Mouse (Mus musculus) erythroblast, embryonic 14.5 days (primary cell): ENCODE results near the gene Pkd1l3. TPM values are rescaled to one million over a fixed set of nuclear protein-coding genes. Genes with fewer than 3 reads are reported as not detected.

Source experiments
- H3K27me3 ChIP-seq: 2 replicates; pipeline ENCODE4 v1.6.1; 2012; ENCODE audit warnings: inconsistent platforms; ENCODE audit not compliant: control insufficient read depth
- H3K36me3 ChIP-seq: 2 replicates; pipeline ENCODE4 v1.6.1; 2012; ENCODE audit warnings: mild to moderate bottlenecking, inconsistent platforms; ENCODE audit not compliant: control insufficient read depth
- H3K4me1 ChIP-seq: 2 replicates; pipeline ENCODE4 v1.6.1; 2012; ENCODE audit warnings: inconsistent platforms; ENCODE audit not compliant: control insufficient read depth
- H3K4me3 ChIP-seq: replicated peaks from 2 replicates; pipeline ENCODE3; 2012; ENCODE audit warnings: moderate library complexity, mild to moderate bottlenecking, inconsistent platforms
- H3K9me3 ChIP-seq: 2 replicates; pipeline ENCODE4 v1.6.1; 2012; ENCODE audit warnings: low read length, inconsistent platforms, mixed read lengths; ENCODE audit not compliant: control insufficient read depth
- GATA1 ChIP-seq: IDR thresholded peaks from 2 replicates; pipeline ENCODE4 v1.6.1; 2012; ENCODE audit warnings: low read length, inconsistent platforms, mixed read lengths
- TAL1 ChIP-seq: IDR thresholded peaks from 3 replicates; pipeline ENCODE4 v1.6.1; 2012; ENCODE audit warnings: low read length, inconsistent platforms, mixed read lengths
- polyA plus RNA-seq: library from polyadenylated mRNA; stranded (reverse); fragments of >175 nt; gene quantifications from 2 replicates; pipeline ENCODE4 v1.2.3, GENCODE M21; 2012

Gene Pkd1l3
- polyA plus RNA-seq, 1 experiment, result 0.01 TPM

DNA sequence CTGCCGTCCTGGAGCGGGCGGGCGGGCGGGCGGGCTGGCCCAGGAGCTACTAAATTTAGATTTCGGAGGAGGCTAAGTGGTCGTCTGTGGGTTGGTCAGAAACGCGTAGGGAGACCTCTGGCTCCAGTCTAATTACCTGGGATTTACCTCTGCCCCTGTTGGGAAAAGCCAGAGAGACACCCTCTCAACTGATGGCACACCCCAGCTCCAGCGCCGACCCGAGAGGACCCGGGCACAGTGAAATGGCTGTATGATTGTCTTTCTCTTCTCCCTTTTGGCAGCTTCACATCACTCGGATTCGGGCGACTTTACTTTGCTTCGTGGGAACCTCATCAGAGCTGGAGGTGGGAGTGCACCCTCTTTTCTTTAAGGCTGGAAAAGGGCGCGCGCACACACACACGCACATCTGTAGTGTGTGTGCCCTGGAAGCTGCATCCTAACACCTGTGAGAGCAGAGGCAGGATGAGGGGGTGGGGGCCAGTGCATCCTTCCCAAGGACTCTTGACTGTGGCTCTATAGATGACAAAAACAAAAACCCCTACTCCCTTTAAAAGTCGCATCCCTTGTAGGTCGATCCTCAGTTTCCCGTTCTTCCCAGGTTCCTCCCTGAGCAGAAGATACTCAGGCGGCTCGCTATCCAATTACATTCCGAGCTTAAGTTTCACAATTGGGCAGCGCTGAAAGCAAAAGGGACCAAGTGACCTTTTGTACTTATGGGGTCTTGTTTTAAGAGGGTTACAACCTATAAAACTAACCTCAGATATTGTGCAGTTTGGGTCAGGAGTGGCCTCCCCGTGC is 92.0 kb downstream of the Pkd1l3 start:
- TF ChIP-seq TAL1 (no peak), GATA1 (no peak)
- H3K36me3 ChIP-seq, result peaks cover 38% of the 10 kb centered on the region
- peaks cover 33% of the 10 kb centered on the region for H3K27me3 ChIP-seq
- peak overlapping the region; percentile 86 for H3K4me3 ChIP-seq
- H3K9me3 ChIP-seq, result no peaks in the 10 kb centered on the region
- H3K4me1 ChIP-seq, result peaks cover 34% of the 10 kb centered on the region

DNA sequence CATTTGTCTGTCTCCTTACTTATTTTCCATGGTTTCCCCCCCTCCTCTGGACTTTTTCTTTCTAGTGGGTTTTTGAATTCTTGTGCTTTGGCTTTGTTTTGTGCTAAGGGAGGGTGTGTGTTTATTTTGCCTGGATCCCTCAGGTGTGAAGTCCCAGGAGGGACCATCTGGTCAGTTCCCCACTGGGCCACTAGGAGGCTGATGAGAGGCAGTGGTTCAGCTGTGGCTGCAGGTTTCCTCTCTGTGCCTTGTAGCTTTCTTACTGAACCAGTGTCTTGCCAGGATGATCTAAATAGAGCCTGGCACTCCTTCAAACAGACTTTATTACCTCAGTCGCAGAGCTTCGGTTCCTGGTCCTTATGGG is 92.5 kb downstream of the Pkd1l3 start:
- peaks cover 44% of the 10 kb centered on the region for H3K36me3 ChIP-seq
- peaks cover 34% of the 10 kb centered on the region for H3K4me1 ChIP-seq
- H3K9me3 ChIP-seq, result no peaks in the 10 kb centered on the region
- TF ChIP-seq TAL1 (no peak), GATA1 (no peak)
- H3K27me3 ChIP-seq, result peaks cover 29% of the 10 kb centered on the region
- H3K4me3 ChIP-seq, result peak overlapping the region; percentile 86

DNA sequence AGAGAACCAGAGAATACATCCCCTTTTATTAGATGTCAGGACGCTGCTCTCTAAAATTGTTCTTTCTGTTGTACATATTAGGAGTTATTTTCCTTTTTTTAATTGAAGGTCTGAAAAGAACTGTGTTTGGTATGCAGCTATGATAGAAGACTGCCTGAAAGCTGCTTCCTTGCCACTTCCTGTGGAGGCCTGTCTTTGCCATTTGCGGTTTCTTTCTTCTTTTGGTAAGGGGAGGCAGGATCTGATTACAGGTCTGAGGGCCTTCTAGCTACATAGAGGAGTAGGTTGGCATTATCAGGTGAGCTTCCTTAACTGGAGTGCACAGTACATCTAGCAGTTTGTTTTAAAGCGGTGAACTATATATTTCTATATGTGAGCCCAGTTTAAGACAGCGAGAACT is 93.6 kb downstream of the Pkd1l3 start:
- Histone ChIP-seq H3K4me3 (no peak overlapping the region), H3K27me3 (peaks cover 18% of the 10 kb centered on the region), H3K4me1 (peaks cover 34% of the 10 kb centered on the region), H3K36me3 (peaks cover 55% of the 10 kb centered on the region), H3K9me3 (no peaks in the 10 kb centered on the region)
- TF ChIP-seq TAL1, result no peak
- TF ChIP-seq GATA1, result no peak

DNA sequence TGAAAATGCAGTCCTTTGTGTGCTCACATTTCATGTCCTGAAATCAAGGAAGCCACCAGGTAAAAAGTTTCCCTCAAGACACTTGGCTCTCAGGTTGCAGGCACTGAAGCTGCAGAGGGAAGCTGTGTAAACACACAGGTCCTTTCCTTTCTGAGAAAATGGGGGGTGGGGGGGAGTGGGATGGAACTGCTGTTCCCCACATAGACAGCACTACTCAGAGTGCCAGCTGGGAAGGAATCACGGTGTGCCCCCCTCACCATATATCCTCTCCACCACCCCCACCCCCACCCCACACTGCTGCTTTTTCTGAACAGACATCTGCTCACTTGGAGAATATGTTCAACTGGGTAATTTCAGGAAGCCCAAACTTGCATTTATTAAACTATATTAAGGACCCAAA is 98.2 kb downstream of the Pkd1l3 start:
- TF ChIP-seq TAL1 (no peak), GATA1 (no peak)
- H3K4me3 ChIP-seq, result no peak overlapping the region
- no peaks in the 10 kb centered on the region for H3K27me3 ChIP-seq
- H3K4me1 ChIP-seq, result peaks cover 2% of the 10 kb centered on the region
- peaks cover 92% of the 10 kb centered on the region for H3K36me3 ChIP-seq
- no peaks in the 10 kb centered on the region for H3K9me3 ChIP-seq

DNA sequence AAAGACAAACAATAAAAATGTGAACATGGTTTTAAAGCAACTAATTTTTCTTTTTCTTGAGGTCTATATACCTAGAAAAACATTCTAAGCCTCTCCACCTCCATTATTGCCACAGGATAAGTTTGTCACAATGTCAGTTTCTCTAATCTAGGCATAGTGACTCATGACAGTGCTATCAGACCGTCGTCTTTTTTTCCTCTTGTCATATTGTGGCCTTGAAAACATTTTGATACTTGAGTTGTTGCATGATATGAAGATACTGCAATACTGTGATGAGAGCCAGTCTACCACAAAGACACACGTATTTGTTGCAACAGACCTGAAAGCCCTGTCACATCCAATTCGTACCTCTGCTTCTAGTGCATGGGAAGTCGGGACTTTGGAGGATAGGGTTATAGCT is 100.6 kb downstream of the Pkd1l3 start:
- H3K4me3 ChIP-seq, result no peak overlapping the region
- H3K4me1 ChIP-seq, result no peaks in the 10 kb centered on the region; the same call in 1 of the 2 replicates
- no peaks in the 10 kb centered on the region for H3K27me3 ChIP-seq
- TF ChIP-seq TAL1 (no peak), GATA1 (no peak)
- H3K36me3 ChIP-seq, result peaks cover 91% of the 10 kb centered on the region
- no peaks in the 10 kb centered on the region for H3K9me3 ChIP-seq

Other genes with a start within 250 kb of the Pkd1l3 start
- not detected in 2 replicates for gene Pmfbp1, start 120.5 kb upstream of the Pkd1l3 start, polyA plus RNA-seq
- 2.4 and 3.1 TPM in 2 replicates for gene Dhx38, start 48.7 kb upstream of the Pkd1l3 start, polyA plus RNA-seq
- 0.37 and 0.41 TPM in 2 replicates for gene Txnl4b, start 48.6 kb upstream of the Pkd1l3 start, polyA plus RNA-seq
- 0.23 and 0.26 TPM in 2 replicates for gene Hp, start 35.3 kb upstream of the Pkd1l3 start, polyA plus RNA-seq
- gene Dhodh, start 5.8 kb upstream of the Pkd1l3 start, polyA plus RNA-seq, result 0.95 and 1.3 TPM in 2 replicates
- 0.78 and 0.93 TPM in 2 replicates for gene Ist1, start 78.7 kb downstream of the Pkd1l3 start, polyA plus RNA-seq
- gene Zfp821, start 91.0 kb downstream of the Pkd1l3 start, polyA plus RNA-seq, result 2.2 and 2.5 TPM in 2 replicates
- gene Atxn1l, start 123.2 kb downstream of the Pkd1l3 start, polyA plus RNA-seq, result 1.3 TPM in 2 replicates
- gene Ap1g1, start 164.0 kb downstream of the Pkd1l3 start, polyA plus RNA-seq, result 0.16 and 0.26 TPM in 2 replicates